Mouse (Mus musculus) left cerebral cortex, adult 9 months (tissue): ENCODE measurements around the gene Tor4a.
A peak's percentile ranks its signal among the peaks of the same experiment; 100 is the strongest.

Source experiments
- DNase-seq, 2 experiments: peaks; one replicate each; pipeline ENCODE4 v3.0.0; 2022; ENCODE audit warnings: low spot score in 2 of 2

Gene Tor4a

GRCm38 (mm10) chr2:25186575-25186930, 10.1 kb downstream of the Tor4a start:
- no peak for DNase-seq

GRCm38 (mm10) chr2:25185625-25186574, 10.8 kb downstream of the Tor4a start:
- peak in 1 of 2 experiments; percentile 35 for DNase-seq

- no peak for DNase-seq
Observed at GRCm38 (mm10) chr2:25184496-25184895, 12.2 kb downstream of the Tor4a start.

GRCm38 (mm10) chr2:25183336-25183735, 13.3 kb downstream of the Tor4a start:
- DNase-seq: no peak

GRCm38 (mm10) chr2:25182664-25183063, 14.0 kb downstream of the Tor4a start:
- DNase-seq: no peak

- DNase-seq: no peak
Observed at GRCm38 (mm10) chr2:25181891-25182397, 14.7 kb downstream of the Tor4a start.

- DNase-seq: peak in 1 of 2 experiments; percentile 24
Observed at GRCm38 (mm10) chr2:25180973-25181890, 15.5 kb downstream of the Tor4a start.

GRCm38 (mm10) chr2:25180478-25180903, 16.2 kb downstream of the Tor4a start, which contains the start of gene Nrarp:
TSS of gene Nrarp (plus strand) at chr2:25180758.
- peak; percentile 77 to 94 for DNase-seq

GRCm38 (mm10) chr2:25179566-25180217, 17.0 kb downstream of the Tor4a start:
- DNase-seq: no peak

GRCm38 (mm10) chr2:25178285-25178972, 18.3 kb downstream of the Tor4a start:
- DNase-seq: peak in 1 of 2 experiments; percentile 39

GRCm38 (mm10) chr2:25177685-25178084, 19.0 kb downstream of the Tor4a start:
- DNase-seq: peak in 1 of 2 experiments; percentile 38

- DNase-seq: no peak
Observed at GRCm38 (mm10) chr2:25177076-25177475, 19.6 kb downstream of the Tor4a start.

- DNase-seq: no peak
Observed at GRCm38 (mm10) chr2:25176573-25176972, 20.1 kb downstream of the Tor4a start.

GRCm38 (mm10) chr2:25175690-25176078, 21.0 kb downstream of the Tor4a start:
- DNase-seq: no peak

GRCm38 (mm10) chr2:25174866-25175689, 21.6 kb downstream of the Tor4a start:
- no peak for DNase-seq

- DNase-seq: no peak
Observed at GRCm38 (mm10) chr2:25173821-25174220, 22.9 kb downstream of the Tor4a start.

- no peak for DNase-seq
Observed at GRCm38 (mm10) chr2:25172629-25173028, 24.1 kb downstream of the Tor4a start.

GRCm38 (mm10) chr2:25171769-25172153, 24.9 kb downstream of the Tor4a start:
- DNase-seq: no peak

- DNase-seq: no peak
Observed at GRCm38 (mm10) chr2:25171101-25171768, 25.5 kb downstream of the Tor4a start.
